Mouse (Mus musculus) G1E-ER4 (cell line): Measurements from ENCODE around the gene Igf2r. TPM values are rescaled to one million over a fixed set of nuclear protein-coding genes. Genes with fewer than 3 reads are reported as not detected.

Experiments used
- GATA1 ChIP-seq: IDR thresholded peaks from one replicate; pipeline ENCODE4 v1.8.0; 2012; ENCODE audit warnings: low read length, inconsistent platforms
- polyA plus RNA-seq: library from polyadenylated mRNA; stranded (reverse); fragments of >175 nt; gene quantifications from 2 replicates; pipeline ENCODE4 v1.2.3, GENCODE M21; 2012

Gene Igf2r
- polyA plus RNA-seq, 1 experiment, result 7.4 TPM

DNA sequence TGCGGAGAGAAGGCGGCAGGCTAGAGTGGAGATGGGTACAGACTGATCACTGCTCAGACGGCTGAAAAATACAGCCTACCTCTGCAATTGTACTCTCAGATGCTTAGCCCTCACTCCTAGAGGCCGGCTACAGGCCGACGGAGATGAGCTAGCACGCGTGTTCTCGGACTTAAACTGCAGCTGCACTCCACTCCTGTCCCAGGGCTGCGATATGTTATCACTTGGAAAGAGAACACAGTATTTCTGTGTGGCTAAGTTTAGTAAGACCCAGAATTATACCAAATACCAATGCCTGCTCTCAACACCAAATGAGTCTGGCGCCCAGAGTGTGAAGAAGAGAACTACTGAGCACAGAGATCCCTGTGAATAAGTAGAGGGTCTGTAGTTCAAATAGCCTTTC is 116.9 kb downstream of the Igf2r start:
- TF ChIP-seq GATA1, result no peak

DNA sequence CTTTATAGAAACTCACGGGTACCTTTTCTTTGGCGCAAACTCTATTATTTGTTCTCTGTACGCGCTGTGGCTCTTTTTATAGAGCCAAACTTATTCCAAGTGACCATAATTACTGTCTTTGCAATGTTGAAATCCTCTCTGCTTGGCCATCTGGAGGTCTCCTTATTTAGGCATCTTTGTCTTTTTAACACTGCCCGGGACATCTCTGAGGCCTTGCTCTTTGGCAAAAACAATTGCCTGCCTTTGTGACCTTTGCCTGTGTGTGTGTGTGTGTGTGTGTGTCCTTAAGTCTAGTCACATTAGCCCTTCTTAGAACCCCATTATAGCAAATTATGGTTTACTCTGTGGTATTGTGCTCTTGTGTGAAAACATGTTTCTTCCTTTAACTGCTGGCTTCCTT is 124.0 kb downstream of the Igf2r start:
- no peak for TF ChIP-seq GATA1

DNA sequence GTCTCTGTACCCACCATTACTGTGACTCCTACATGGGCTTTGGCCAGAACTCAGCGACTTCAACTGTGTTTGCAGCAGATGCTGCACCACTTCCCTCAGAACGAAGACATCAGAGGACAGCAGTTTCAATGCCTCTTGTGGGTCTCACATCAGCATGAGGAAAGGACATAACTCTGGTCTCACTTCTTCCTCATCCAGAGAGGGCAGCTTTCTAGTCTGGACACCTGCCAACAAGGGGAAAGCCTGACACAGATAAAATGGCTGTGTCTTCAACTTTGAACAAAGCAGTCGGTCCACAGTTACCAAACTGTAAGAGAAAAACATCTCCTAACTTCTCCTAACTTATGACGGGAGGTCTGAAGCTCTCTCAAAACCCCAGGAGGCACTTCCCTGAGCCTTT is 128.4 kb downstream of the Igf2r start:
- no peak for TF ChIP-seq GATA1

DNA sequence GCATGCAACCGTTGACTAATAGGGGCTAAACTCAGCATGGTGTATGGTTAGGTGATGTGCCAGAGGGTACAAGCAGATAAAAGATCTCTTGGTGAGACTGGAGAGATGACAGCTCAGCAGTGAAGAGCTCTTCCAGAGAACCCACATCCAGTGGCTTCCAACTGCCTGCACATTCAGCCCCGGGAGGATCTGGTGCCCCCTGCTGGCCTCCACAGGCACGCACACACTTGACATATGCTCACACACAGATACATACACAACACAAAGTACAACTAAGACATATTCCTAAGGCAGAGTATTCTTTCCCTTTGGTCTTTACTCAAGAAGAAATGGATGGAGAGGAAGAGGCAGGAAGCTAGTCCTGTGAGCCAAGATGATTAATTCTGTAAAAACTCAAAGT is 129.9 kb downstream of the Igf2r start:
- no peak for TF ChIP-seq GATA1

DNA sequence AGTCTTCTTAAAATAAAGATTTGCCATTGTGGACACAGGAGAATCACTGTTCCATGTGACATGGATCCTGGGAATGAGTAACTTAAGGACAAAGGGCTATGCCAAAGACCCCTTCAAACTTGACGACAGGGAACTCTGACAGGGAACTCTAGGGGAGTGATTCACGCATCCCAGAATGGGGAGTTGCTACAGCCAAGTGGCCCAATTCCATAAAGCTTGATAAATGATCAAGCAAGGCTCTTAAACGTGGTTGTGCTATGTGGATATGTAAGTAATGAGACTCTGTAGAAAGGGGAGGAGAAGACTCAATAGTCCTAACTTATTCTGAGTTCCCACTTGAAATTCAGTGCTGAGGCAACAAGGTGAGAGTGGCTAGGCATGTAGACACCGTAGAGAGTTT is 134.7 kb downstream of the Igf2r start:
- no peak for TF ChIP-seq GATA1

Other genes with a start within 250 kb of the Igf2r start
- not detected in 2 replicates for gene Slc22a2, start 185.5 kb downstream of the Igf2r start, polyA plus RNA-seq
- not detected in 2 replicates for gene Slc22a1, start 93.8 kb downstream of the Igf2r start, polyA plus RNA-seq
- not detected in 2 replicates for gene Mas1, start 98.5 kb upstream of the Igf2r start, polyA plus RNA-seq
- gene Mrgprh, start 106.4 kb upstream of the Igf2r start, polyA plus RNA-seq, result not detected in 2 replicates
- not detected in 2 replicates for gene Pnldc1, start 140.6 kb upstream of the Igf2r start, polyA plus RNA-seq
- gene Tcp1, start 146.0 kb upstream of the Igf2r start, polyA plus RNA-seq, result 23.7 and 53.6 TPM in 2 replicates
- gene Mrpl18, start 146.7 kb upstream of the Igf2r start, polyA plus RNA-seq, result 64.7 and 118 TPM in 2 replicates
- 0.05 TPM in 1 of 2 replicates, not detected in the other for gene Acat3, start 170.9 kb upstream of the Igf2r start, polyA plus RNA-seq
- gene Acat2, start 191.1 kb upstream of the Igf2r start, polyA plus RNA-seq, result 20.6 and 26.4 TPM in 2 replicates
- gene Wtap, start 224.5 kb upstream of the Igf2r start, polyA plus RNA-seq, result 37.2 and 50.4 TPM in 2 replicates
- 554 and 793 TPM in 2 replicates for gene Sod2, start 237.2 kb upstream of the Igf2r start, polyA plus RNA-seq